Mouse (Mus musculus): Measurements from ENCODE around the gene Otulin. TPM values are rescaled to one million over a fixed set of nuclear protein-coding genes. Genes with fewer than 3 reads are reported as not detected.

The Otulin gene
- polyA plus RNA-seq, 1 experiment from 2014 or later, result 32.2 TPM

DNA sequence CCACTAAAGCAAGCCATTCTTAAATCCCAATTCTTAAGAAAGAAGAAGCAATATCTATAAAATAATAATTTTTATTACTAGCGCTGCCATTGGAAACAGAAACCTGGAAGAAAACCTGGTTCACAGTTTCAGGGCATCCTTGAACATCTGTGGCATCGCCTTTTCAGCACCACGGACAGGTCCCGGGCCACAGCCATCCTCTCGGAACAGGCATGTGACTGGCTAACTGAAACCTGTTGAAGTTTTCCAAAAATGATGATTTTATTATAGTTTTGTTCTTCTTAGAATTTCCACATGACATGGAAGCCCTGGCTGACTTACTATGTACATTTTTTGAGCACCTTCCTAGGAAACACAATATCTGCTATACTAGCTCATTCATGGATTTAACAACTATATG lies 24.5 kb upstream of the Otulin start:
- Histone ChIP-seq H3K9me3 (no peaks in the 10 kb centered on the region), H3K27ac (no peak overlapping the region), H3K4me3 (no peak overlapping the region), H3K4me1 (no peaks in the 10 kb centered on the region), H3K27me3 (no peaks in the 10 kb centered on the region), H3K9ac (no peak overlapping the region), H3K4me2 (no peak overlapping the region), H3K36me3 (no peaks in the 10 kb centered on the region)
- no peak for ATAC-seq (ENCODE audit: borderline replicate concordance, extremely low read depth, low FRiP score, low TSS enrichment)
- 14% methylated on average over 5 of the region's 5 CpGs for WGBS

GRCm38 (mm10) chr15:27647686-27648085 lies 17.2 kb upstream of the Otulin start:
- no peaks in the 10 kb centered on the region for H3K9me3 ChIP-seq
- H3K4me2 ChIP-seq, result no peak overlapping the region
- no peak overlapping the region for H3K27ac ChIP-seq
- WGBS, result 42% methylated on average over 3 of the region's 3 CpGs
- no peaks in the 10 kb centered on the region for H3K4me1 ChIP-seq
- H3K9ac ChIP-seq, result no peak overlapping the region
- no peaks in the 10 kb centered on the region for H3K27me3 ChIP-seq
- no peaks in the 10 kb centered on the region for H3K36me3 ChIP-seq
- no peak overlapping the region for H3K4me3 ChIP-seq
- ATAC-seq (ENCODE audit: borderline replicate concordance, extremely low read depth, low FRiP score, low TSS enrichment), result no peak

GRCm38 (mm10) chr15:27646665-27647064 lies 16.2 kb upstream of the Otulin start:
- no peak overlapping the region for H3K27ac ChIP-seq
- 83% methylated on average over 8 of the region's 8 CpGs for WGBS
- no peak for ATAC-seq (ENCODE audit: borderline replicate concordance, extremely low read depth, low FRiP score, low TSS enrichment)
- no peaks in the 10 kb centered on the region for H3K4me1 ChIP-seq
- no peaks in the 10 kb centered on the region for H3K36me3 ChIP-seq
- H3K9ac ChIP-seq, result no peak overlapping the region
- H3K27me3 ChIP-seq, result no peaks in the 10 kb centered on the region
- H3K4me2 ChIP-seq, result no peak overlapping the region
- H3K9me3 ChIP-seq, result no peaks in the 10 kb centered on the region
- H3K4me3 ChIP-seq, result no peak overlapping the region

DNA sequence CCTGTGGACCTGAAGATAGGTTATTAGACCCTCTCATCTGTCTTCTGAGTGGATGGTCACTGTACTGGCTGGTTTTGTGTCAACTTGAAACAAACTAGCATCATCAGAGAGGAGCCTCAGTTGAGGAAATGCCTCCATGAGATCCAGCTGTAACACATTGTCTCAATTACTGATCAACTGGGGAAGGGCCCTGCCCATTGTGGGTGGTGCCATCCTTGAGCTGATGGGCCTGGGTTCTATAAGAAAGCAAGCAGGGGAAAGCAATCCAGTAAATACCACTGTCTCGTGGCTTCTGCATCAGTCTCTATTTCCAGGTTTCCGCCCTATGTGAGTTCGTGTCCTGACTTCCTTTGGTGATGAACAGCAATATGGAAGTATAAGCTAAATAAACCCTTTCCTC lies 14.8 kb upstream of the Otulin start:
- no peak for ATAC-seq (ENCODE audit: borderline replicate concordance, extremely low read depth, low FRiP score, low TSS enrichment)
- WGBS, result 82% methylated on average over 3 of the region's 3 CpGs
- H3K27me3 ChIP-seq, result no peaks in the 10 kb centered on the region
- H3K9ac ChIP-seq, result no peak overlapping the region
- no peaks in the 10 kb centered on the region for H3K4me1 ChIP-seq
- no peaks in the 10 kb centered on the region for H3K36me3 ChIP-seq
- no peak overlapping the region for H3K4me2 ChIP-seq
- H3K27ac ChIP-seq, result no peak overlapping the region
- H3K9me3 ChIP-seq, result no peaks in the 10 kb centered on the region
- no peak overlapping the region for H3K4me3 ChIP-seq

GRCm38 (mm10) chr15:27642895-27643294 lies 12.4 kb upstream of the Otulin start:
- Histone ChIP-seq H3K9ac (no peak overlapping the region), H3K27me3 (no peaks in the 10 kb centered on the region), H3K27ac (no peak overlapping the region), H3K4me2 (no peak overlapping the region), H3K4me1 (no peaks in the 10 kb centered on the region), H3K36me3 (no peaks in the 10 kb centered on the region), H3K4me3 (no peak overlapping the region), H3K9me3 (no peaks in the 10 kb centered on the region)
- no peak for ATAC-seq (ENCODE audit: borderline replicate concordance, extremely low read depth, low FRiP score, low TSS enrichment)
- WGBS, result 80% methylated on average over 3 of the region's 3 CpGs

- H3K4me1 ChIP-seq, result no peaks in the 10 kb centered on the region
- H3K36me3 ChIP-seq, result no peaks in the 10 kb centered on the region
- no peak overlapping the region for H3K4me2 ChIP-seq
- H3K27ac ChIP-seq, result no peak overlapping the region
- no peak overlapping the region for H3K9ac ChIP-seq
- H3K4me3 ChIP-seq, result no peak overlapping the region
- no peak for ATAC-seq (ENCODE audit: borderline replicate concordance, extremely low read depth, low FRiP score, low TSS enrichment)
- H3K9me3 ChIP-seq, result no peaks in the 10 kb centered on the region
- 40% methylated on average over 12 of the region's 12 CpGs for WGBS
- no peaks in the 10 kb centered on the region for H3K27me3 ChIP-seq
These were observed 10.7 kb upstream of the Otulin start for GRCm38 (mm10) chr15:27641171-27641570.

DNA sequence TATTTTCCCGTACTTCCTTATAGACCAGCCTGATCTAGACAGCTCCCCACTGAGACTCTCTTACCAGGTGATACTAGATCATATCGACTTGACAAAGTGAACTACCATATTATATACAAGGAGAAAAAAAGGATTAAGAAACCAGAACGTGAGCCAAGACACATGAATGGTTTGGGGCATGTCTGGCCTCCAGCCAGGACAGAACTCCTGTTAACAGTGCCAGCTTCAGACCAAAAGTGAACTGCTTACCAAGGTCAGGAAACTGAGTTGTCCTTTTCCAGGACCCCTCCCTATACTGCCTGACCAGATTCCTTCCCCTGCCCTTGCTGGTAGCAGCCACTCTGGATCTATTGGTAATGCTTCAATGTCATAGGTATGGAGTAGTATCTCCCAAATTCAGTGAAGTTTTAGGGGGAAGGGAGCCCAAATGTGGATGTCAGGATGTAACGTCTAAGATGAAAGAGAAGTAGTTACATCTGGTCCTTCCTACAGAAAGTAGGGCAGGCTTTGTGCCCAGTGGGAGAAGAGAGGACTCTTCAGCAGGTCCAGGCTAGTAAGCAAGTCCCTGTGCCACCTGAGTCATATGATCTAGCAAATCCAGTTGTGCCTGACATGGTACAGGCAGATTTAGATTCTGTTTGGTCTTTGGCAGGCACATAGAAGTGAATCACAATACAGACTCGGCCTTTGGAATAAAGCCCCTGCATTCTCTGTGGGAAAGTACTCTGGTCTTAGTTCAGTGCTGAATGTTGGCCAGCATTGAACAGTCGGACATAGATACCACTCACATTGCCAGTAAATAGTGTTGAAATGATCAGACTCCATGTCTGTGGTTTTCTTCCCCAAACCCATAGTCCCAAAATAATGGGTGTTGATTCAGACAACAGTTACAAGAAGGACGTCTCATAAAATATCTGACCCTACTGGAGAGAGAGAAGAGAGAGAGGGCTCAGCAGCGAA lies 3.7 kb upstream of the Otulin start:
- Histone ChIP-seq H3K4me3 (no peak overlapping the region), H3K36me3 (no peaks in the 10 kb centered on the region), H3K9ac (no peak overlapping the region), H3K27me3 (no peaks in the 10 kb centered on the region), H3K4me2 (no peak overlapping the region), H3K4me1 (peaks cover 12% of the 10 kb centered on the region), H3K27ac (no peak overlapping the region), H3K9me3 (no peaks in the 10 kb centered on the region)
- WGBS, result 75% methylated on average over 8 of the region's 8 CpGs
- no peak for ATAC-seq (ENCODE audit: borderline replicate concordance, extremely low read depth, low FRiP score, low TSS enrichment)

GRCm38 (mm10) chr15:27629800-27630600 lies 493 bp downstream of the Otulin start:
- Histone ChIP-seq H3K36me3 (peaks cover 12% of the 10 kb centered on the region), H3K9me3 (no peaks in the 10 kb centered on the region), H3K4me1 (peaks cover 20% of the 10 kb centered on the region), H3K27me3 (no peaks in the 10 kb centered on the region), H3K27ac (no peak overlapping the region), H3K4me3 (peak overlapping the region; percentile 93), H3K4me2 (peak overlapping the region; percentile 84), H3K9ac (peak overlapping the region; percentile 83)
- WGBS, result 2% methylated on average over 49 of the region's 53 CpGs
- ATAC-seq (ENCODE audit: borderline replicate concordance, extremely low read depth, low FRiP score, low TSS enrichment), result peak; percentile 76

GRCm38 (mm10) chr15:27629046-27629445 lies 1.4 kb downstream of the Otulin start:
- H3K36me3 ChIP-seq, result peaks cover 12% of the 10 kb centered on the region
- no peaks in the 10 kb centered on the region for H3K27me3 ChIP-seq
- H3K9me3 ChIP-seq, result no peaks in the 10 kb centered on the region
- H3K9ac ChIP-seq, result 0 out of 2 replicates have a peak overlapping the region, but pooled peaks have one; percentile 83
- peak overlapping the region; percentile 84 for H3K4me2 ChIP-seq
- WGBS, result 61% methylated on average over 4 of the region's 4 CpGs
- H3K4me1 ChIP-seq, result peaks cover 20% of the 10 kb centered on the region
- no peak for ATAC-seq (ENCODE audit: borderline replicate concordance, extremely low read depth, low FRiP score, low TSS enrichment)
- H3K27ac ChIP-seq, result no peak overlapping the region
- peak overlapping the region; percentile 93 for H3K4me3 ChIP-seq

- no peak for ATAC-seq (ENCODE audit: borderline replicate concordance, extremely low read depth, low FRiP score, low TSS enrichment)
These were observed 2.7 kb downstream of the Otulin start for GRCm38 (mm10) chr15:27627794-27628193.

DNA sequence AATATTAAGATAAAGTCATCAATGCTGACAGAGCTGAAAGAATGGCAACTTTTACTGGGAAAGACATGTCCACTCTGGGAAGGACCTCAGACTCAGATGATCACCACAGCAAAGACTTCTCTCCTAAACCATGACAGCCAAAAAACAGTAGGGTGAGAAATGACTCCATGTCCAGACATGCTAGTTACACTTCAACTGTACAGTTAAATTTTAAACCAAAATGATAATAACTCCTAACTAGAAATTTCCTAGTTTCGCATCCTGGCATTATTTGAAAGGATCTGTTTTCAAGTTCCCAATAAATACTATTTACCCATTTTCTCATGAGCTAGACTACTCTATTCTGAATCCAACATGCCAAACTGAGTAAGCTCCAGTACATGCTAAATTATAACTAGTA lies 4.2 kb downstream of the Otulin start:
- no peak overlapping the region for H3K4me2 ChIP-seq

More at GRCm38 (mm10) chr15:27627794-27628193, 2.7 kb downstream of the Otulin start:
- no peak overlapping the region for H3K27ac ChIP-seq
- no peak overlapping the region for H3K4me2 ChIP-seq
- no peaks in the 10 kb centered on the region for H3K27me3 ChIP-seq
- H3K36me3 ChIP-seq, result peaks cover 16% of the 10 kb centered on the region
- WGBS, result 83% methylated on average over 9 of the region's 9 CpGs
- no peak overlapping the region for H3K9ac ChIP-seq
- H3K4me1 ChIP-seq, result peaks cover 20% of the 10 kb centered on the region
- H3K9me3 ChIP-seq, result no peaks in the 10 kb centered on the region
- H3K4me3 ChIP-seq, result no peak overlapping the region

GRCm38 (mm10) chr15:27625890-27626255 lies 4.6 kb downstream of the Otulin start:
- H3K4me3 ChIP-seq, result no peak overlapping the region
- H3K4me1 ChIP-seq, result peaks cover 16% of the 10 kb centered on the region
- ATAC-seq (ENCODE audit: borderline replicate concordance, extremely low read depth, low FRiP score, low TSS enrichment), result no peak
- no peak overlapping the region for H3K9ac ChIP-seq
- H3K4me2 ChIP-seq, result no peak overlapping the region
- no peaks in the 10 kb centered on the region for H3K9me3 ChIP-seq
- no peaks in the 10 kb centered on the region for H3K27me3 ChIP-seq
- 83% methylated on average over 10 of the region's 10 CpGs for WGBS
- H3K27ac ChIP-seq, result no peak overlapping the region
- peaks cover 25% of the 10 kb centered on the region for H3K36me3 ChIP-seq

More for the DNA sequence above, 4.2 kb downstream of the Otulin start:
- H3K4me1 ChIP-seq, result peaks cover 20% of the 10 kb centered on the region
- no peak overlapping the region for H3K9ac ChIP-seq
- ATAC-seq (ENCODE audit: borderline replicate concordance, extremely low read depth, low FRiP score, low TSS enrichment), result no peak
- no peak overlapping the region for H3K4me3 ChIP-seq
- peaks cover 25% of the 10 kb centered on the region for H3K36me3 ChIP-seq
- no peaks in the 10 kb centered on the region for H3K27me3 ChIP-seq
- 95% methylated on average over 1 of the region's 1 CpGs for WGBS
- H3K9me3 ChIP-seq, result no peaks in the 10 kb centered on the region
- no peak overlapping the region for H3K27ac ChIP-seq

Measured in lung, embryonic 15.5 days (tissue).